Mouse (Mus musculus) stomach, embryonic 14.5 days (tissue): ENCODE results near the gene Cpvl. TPM values are rescaled to one million over a fixed set of nuclear protein-coding genes. Genes with fewer than 3 reads are reported as not detected.

ENCODE experiments used
- ATAC-seq: fragments of 200-750 bp; cut with Nextera tagmentation; 2 replicates; pipeline ENCODE4 v1.8.0; 2017; ENCODE audit warnings: low read depth, moderate TSS enrichment; ENCODE audit not compliant: insufficient number of reproducible peaks, insufficient read depth, low FRiP score
- H3K27ac ChIP-seq: fragments of 300-500 bp; sonication (generic); 2 replicates; pipeline ENCODE4 v1.5.1; 2014; ENCODE audit warnings: mild to moderate bottlenecking, low read length, moderate library complexity, mixed read lengths
- H3K27me3 ChIP-seq: fragments of 300-500 bp; sonication (generic); 2 replicates; pipeline ENCODE4 v1.6.1; 2014; ENCODE audit warnings: low read length, control low read depth, mixed read lengths; ENCODE audit not compliant: control insufficient read depth, insufficient read depth
- H3K36me3 ChIP-seq: fragments of 300-500 bp; sonication (generic); 2 replicates; pipeline ENCODE4 v1.6.1; 2014; ENCODE audit warnings: mild to moderate bottlenecking, control low read depth, low read length, moderate library complexity, mixed read lengths; ENCODE audit not compliant: control insufficient read depth, insufficient read depth
- H3K4me1 ChIP-seq: fragments of 300-500 bp; sonication (generic); 2 replicates; pipeline ENCODE4 v1.6.1; 2014; ENCODE audit warnings: low read length, control low read depth, mixed read lengths; ENCODE audit not compliant: control insufficient read depth, insufficient read depth
- H3K4me2 ChIP-seq: fragments of 300-500 bp; sonication (generic); replicated peaks from 2 replicates; pipeline ENCODE4 v1.6.1; 2014; ENCODE audit warnings: low read depth, low read length, control low read depth
- H3K4me3 ChIP-seq: fragments of 300-500 bp; sonication (generic); 2 replicates; pipeline ENCODE4 v1.5.1; 2014; ENCODE audit warnings: low read depth, low read length, control low read depth
- H3K9ac ChIP-seq: fragments of 300-500 bp; sonication (generic); replicated peaks from 2 replicates; pipeline ENCODE4 v1.6.1; 2014; ENCODE audit warnings: low read depth, mild to moderate bottlenecking, control low read depth, low read length, moderate library complexity, mixed read lengths
- H3K9me3 ChIP-seq: fragments of 300-500 bp; sonication (generic); 2 replicates; pipeline ENCODE4 v1.6.1; 2016; ENCODE audit warnings: low read depth, low read length, control low read depth; ENCODE audit not compliant: control insufficient read depth
- WGBS: fragments of 180-500 bp; shearing (Covaris S2); extraction: QIAGEN DNeasy Blood & Tissue Kit; methylation state at CpG from one replicate; pipeline ENCODE4 v1.1.7; 2014; 5-methylcytosine and 5-hydroxymethylcytosine counted together
- polyA plus RNA-seq: library from polyadenylated mRNA; unstranded; fragments of >200 nt; fragmentation: Nextera tagmentation; extraction: Ambion mirVana; gene quantifications from 2 replicates; pipeline ENCODE4 v1.2.1, GENCODE M21; 2014

Gene Cpvl
- polyA plus RNA-seq, 1 experiment from 2014 or later = not detected

DNA sequence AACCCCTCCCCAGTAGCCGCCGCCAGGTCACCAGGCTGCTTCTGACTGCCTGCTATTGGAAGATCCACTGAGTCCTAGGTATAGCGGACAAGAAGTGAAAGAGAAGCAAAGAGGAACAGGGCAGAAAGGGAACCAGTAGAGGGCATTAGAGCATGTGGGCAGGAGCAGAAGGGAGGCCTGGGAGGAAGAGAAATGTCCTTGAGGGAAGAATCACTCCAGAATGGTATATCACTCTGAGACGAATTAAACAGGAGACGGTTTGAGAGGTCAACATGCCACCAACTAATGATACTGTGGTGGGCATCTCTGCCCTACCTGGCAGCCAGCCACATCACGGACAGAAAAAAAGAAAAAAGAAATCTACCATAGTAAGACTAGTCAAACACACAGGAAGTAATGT lies 9.9 kb downstream of the Cpvl start:
- Histone ChIP-seq H3K9ac (no peak overlapping the region), H3K27ac (no peak overlapping the region), H3K4me2 (no peak overlapping the region), H3K4me1 (peaks cover 10% of the 10 kb centered on the region; the same call in 1 of the 2 replicates), H3K27me3 (no peaks in the 10 kb centered on the region), H3K36me3 (no peaks in the 10 kb centered on the region), H3K4me3 (no peak overlapping the region), H3K9me3 (no peaks in the 10 kb centered on the region)
- 82% methylated on average over 6 of the region's 6 CpGs for WGBS
- no peak for ATAC-seq

DNA sequence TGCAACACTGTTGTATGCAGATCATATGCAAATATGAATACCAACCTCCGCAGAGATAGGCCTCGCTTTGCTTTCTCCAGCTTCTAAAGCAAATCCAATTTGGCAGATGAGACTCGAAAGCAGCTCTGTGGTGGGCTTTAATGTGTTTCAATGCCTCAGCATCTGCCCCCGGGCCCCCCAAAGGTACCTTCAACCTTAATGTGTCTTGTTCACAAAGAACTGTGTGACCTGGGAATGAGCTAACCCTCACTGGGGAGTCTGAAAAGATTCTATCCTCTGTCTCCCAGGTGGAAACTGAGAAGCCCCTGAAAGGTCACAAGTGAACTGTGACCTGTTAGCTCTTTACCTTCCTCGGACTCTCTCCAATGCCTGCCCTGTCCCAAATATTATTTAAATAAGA lies 11.9 kb downstream of the Cpvl start:
- H3K9ac ChIP-seq = no peak overlapping the region
- no peak overlapping the region for H3K27ac ChIP-seq
- WGBS = 67% methylated on average over 5 of the region's 5 CpGs
- H3K36me3 ChIP-seq = no peaks in the 10 kb centered on the region
- no peaks in the 10 kb centered on the region for H3K27me3 ChIP-seq
- H3K4me1 ChIP-seq = peaks cover 8% of the 10 kb centered on the region; the same call in 1 of the 2 replicates
- no peak overlapping the region for H3K4me3 ChIP-seq
- no peaks in the 10 kb centered on the region for H3K9me3 ChIP-seq
- ATAC-seq = no peak
- H3K4me2 ChIP-seq = no peak overlapping the region

DNA sequence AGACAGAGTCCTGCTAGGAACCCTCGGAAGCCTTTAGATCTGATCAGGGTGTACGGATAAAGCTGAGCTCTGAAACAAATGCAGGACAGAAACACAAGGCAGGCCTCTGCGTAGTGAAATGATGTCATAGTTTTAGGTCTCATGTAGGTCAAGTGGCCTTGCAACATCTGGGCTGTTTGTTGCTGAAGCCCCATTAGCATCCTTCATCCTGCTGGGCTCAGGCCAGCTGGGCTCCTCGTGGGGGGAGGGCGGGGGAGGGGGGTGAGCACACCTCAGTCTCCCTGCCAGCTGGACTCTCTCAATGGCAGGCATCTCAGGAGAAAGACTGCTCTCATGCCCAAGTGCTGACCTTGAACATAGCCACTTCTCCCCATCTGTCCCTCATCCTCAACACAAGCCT lies 12.6 kb downstream of the Cpvl start:
- H3K4me1 ChIP-seq = 0 out of 2 replicates have a peak, but pooled peaks cover 3% of the 10 kb centered on the region
- no peak overlapping the region for H3K9ac ChIP-seq
- H3K27ac ChIP-seq = no peak overlapping the region
- H3K4me2 ChIP-seq = no peak overlapping the region
- no peak overlapping the region for H3K4me3 ChIP-seq
- no peak for ATAC-seq
- H3K27me3 ChIP-seq = no peaks in the 10 kb centered on the region
- WGBS = 20% methylated on average over 5 of the region's 5 CpGs
- no peaks in the 10 kb centered on the region for H3K36me3 ChIP-seq
- no peaks in the 10 kb centered on the region for H3K9me3 ChIP-seq

DNA sequence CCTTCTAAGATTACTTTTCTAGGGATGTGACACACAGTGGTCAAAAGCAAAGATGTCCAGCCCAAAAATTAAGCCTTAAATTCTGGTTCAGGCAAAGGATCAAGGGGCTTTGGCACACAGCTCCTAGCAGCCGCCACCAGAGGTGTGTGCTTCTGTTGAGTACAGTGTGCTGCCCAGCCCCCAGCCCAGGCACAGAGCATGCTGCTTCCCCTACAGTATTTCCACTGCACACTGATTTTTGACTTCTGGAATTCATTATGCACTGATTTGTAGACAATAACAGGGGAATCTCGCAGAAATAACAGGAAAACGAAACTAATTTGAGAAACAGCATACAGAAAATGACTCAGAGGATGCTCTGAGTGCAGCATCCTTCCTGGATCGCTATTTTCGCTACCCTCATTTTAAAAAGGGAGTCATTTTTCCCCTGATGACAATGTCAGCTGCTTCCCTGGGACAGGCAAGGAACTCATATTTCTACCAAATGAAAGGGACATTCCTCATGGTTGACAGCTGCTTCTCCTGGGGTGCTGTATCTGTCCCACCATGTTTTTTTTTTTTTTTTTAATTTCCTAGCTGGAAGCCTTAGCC lies 14.5 kb downstream of the Cpvl start:
- Histone ChIP-seq H3K36me3 (no peaks in the 10 kb centered on the region), H3K27me3 (no peaks in the 10 kb centered on the region), H3K9me3 (no peaks in the 10 kb centered on the region), H3K4me1 (0 out of 2 replicates have a peak, but pooled peaks cover 3% of the 10 kb centered on the region), H3K9ac (no peak overlapping the region), H3K4me3 (no peak overlapping the region), H3K4me2 (no peak overlapping the region), H3K27ac (no peak overlapping the region)
- ATAC-seq = no peak
- 72% methylated on average over 5 of the region's 5 CpGs for WGBS

DNA sequence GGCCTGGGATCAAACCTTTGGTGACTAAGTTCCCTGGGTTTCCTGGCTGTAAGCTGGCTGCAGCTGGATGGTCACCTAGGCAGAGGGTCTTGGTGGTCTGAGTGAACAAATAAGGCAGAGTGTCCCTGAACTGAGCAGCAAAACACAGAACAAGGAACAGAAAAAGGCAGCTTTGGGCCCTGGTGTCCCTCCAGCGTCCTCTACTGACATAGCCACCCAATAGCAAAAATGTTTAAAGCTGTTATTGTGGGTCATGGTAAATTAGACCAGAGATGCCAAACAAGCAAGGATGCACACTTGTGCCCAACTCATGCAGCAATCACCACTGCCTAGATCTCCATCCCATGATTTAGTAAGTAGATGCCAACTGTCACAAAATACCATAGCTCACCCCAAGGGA lies 16.5 kb downstream of the Cpvl start:
- H3K9me3 ChIP-seq = no peaks in the 10 kb centered on the region
- H3K27ac ChIP-seq = no peak overlapping the region
- no peaks in the 10 kb centered on the region for H3K27me3 ChIP-seq
- ATAC-seq = no peak
- H3K4me3 ChIP-seq = no peak overlapping the region
- 0 out of 2 replicates have a peak, but pooled peaks cover 3% of the 10 kb centered on the region for H3K4me1 ChIP-seq
- no peak overlapping the region for H3K4me2 ChIP-seq
- no peaks in the 10 kb centered on the region for H3K36me3 ChIP-seq
- no peak overlapping the region for H3K9ac ChIP-seq
- 88% methylated on average over 1 of the region's 1 CpGs for WGBS

DNA sequence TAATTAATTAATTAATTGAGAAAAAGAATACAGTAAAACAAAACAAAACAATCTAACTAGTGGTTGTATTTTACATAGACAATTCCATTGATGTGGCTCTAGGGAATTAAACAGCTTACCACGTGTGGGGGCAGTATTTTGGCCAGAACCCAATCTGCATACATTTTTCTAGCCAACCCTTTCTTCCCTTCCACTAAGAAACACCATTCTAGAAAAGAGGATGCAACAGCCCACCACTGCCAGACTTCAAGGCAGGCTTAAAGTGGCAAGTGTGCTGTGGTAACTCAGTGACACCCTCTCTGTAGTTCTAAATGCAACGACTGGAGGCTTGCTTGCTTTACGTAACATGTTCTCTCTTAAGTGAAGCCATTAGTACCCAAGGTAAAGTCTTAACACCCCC lies 18.6 kb downstream of the Cpvl start:
- WGBS = 78% methylated on average over 3 of the region's 3 CpGs
- ATAC-seq = no peak

DNA sequence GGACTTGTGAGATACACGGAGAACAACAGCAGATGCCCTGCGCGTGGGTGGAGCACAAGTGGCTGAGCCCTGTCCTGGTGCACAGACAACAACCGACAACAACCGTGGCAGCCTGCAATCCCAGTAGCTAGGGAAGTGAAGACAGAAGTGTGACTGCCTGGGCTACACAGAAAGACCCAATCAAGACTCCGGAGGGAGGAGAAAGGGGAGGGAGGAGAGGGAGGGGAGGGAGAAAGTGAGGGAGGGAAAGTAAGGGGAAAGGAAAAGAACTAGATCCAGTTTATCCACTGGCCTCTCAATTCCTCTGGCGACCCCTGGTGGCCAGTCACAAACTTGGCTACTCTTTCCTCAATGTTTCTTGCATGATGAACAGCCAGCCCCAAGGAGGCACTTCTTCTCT lies 20.1 kb downstream of the Cpvl start:
- H3K9ac ChIP-seq = no peak overlapping the region
- ATAC-seq = no peak
- no peaks in the 10 kb centered on the region for H3K27me3 ChIP-seq
- WGBS = 11% methylated on average over 7 of the region's 7 CpGs
- H3K9me3 ChIP-seq = no peaks in the 10 kb centered on the region
- H3K4me2 ChIP-seq = no peak overlapping the region; the same call in 1 of the 2 replicates
- H3K4me3 ChIP-seq = no peak overlapping the region
- no peaks in the 10 kb centered on the region for H3K36me3 ChIP-seq
- H3K27ac ChIP-seq = no peak overlapping the region
- no peaks in the 10 kb centered on the region; the same call in 1 of the 2 replicates for H3K4me1 ChIP-seq

More for the DNA sequence above, 18.6 kb downstream of the Cpvl start:
- no peaks in the 10 kb centered on the region; the same call in 1 of the 2 replicates for H3K4me1 ChIP-seq
- H3K4me3 ChIP-seq = no peak overlapping the region
- no peaks in the 10 kb centered on the region for H3K36me3 ChIP-seq
- no peaks in the 10 kb centered on the region for H3K27me3 ChIP-seq
- no peak overlapping the region for H3K27ac ChIP-seq
- H3K9me3 ChIP-seq = no peaks in the 10 kb centered on the region
- H3K4me2 ChIP-seq = no peak overlapping the region
- H3K9ac ChIP-seq = no peak overlapping the region

DNA sequence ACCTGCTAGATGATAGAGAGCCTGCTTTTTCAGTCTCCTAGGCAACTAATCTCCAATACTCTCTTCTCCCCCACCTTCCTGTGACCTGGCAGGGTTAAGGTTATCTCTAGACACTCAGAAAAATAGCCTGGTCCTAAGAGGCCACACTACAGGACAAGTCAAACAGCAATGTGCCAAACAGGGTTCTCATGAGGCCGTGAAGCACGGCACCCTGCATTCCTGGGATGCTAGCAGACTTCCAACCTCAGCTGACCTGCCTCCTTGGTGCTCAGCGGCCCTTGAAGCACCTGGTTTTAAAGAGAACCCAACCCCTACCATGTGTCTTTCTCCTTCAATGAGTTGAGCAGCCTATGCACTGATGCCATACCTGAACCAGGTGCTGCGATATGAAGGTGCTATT lies 22.0 kb downstream of the Cpvl start:
- Histone ChIP-seq H3K4me2 (no peak overlapping the region), H3K9me3 (no peaks in the 10 kb centered on the region), H3K27me3 (no peaks in the 10 kb centered on the region), H3K36me3 (no peaks in the 10 kb centered on the region), H3K4me1 (peaks cover 2% of the 10 kb centered on the region), H3K9ac (no peak overlapping the region), H3K27ac (no peak overlapping the region), H3K4me3 (no peak overlapping the region)
- 43% methylated on average over 4 of the region's 4 CpGs for WGBS
- no peak for ATAC-seq

DNA sequence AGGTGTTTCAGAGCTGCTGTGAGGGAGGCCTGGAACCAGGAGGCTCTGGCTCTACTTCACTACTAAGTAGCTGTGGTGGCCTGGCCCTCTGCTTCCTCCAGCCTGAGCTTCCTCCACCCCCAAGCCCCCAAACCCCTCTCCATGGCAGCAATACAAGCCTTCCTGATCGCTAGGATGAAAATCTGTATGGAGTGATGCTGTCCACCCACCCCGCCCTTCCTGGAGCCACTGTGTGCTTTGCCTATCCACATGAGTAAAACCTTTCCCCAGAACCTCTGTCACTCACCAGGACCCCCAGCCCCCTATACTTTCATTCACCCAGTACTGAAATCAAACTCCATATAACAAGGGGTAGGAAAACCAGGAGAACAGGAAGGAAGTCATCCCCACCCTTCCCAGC lies 22.6 kb downstream of the Cpvl start:
- 75% methylated on average over 2 of the region's 2 CpGs for WGBS
- no peak overlapping the region for H3K4me3 ChIP-seq
- no peaks in the 10 kb centered on the region for H3K27me3 ChIP-seq
- H3K9ac ChIP-seq = no peak overlapping the region
- no peak for ATAC-seq
- no peaks in the 10 kb centered on the region for H3K9me3 ChIP-seq
- H3K4me1 ChIP-seq = peaks cover 8% of the 10 kb centered on the region
- no peak overlapping the region for H3K4me2 ChIP-seq
- H3K36me3 ChIP-seq = no peaks in the 10 kb centered on the region
- no peak overlapping the region for H3K27ac ChIP-seq
